Mouse (Mus musculus) skeletal muscle tissue, adult 2 months (tissue): ENCODE results near the gene Ly6f.

Experiments used
- DNase-seq: peaks from one replicate; pipeline ENCODE4 v3.0.0-alpha.2; 2012; ENCODE audit warnings: low read depth, low spot score

The Ly6f gene

GRCm38 (mm10) chr15:75317255-75317654 lies 49.0 kb downstream of the Ly6f start:
- DNase-seq, result peak; percentile 2

- DNase-seq, result no peak
These were observed 50.4 kb downstream of the Ly6f start for GRCm38 (mm10) chr15:75318584-75318983.

GRCm38 (mm10) chr15:75320104-75320503 lies 51.9 kb downstream of the Ly6f start:
- DNase-seq, result no peak
